Mouse (Mus musculus) midbrain, embryonic 10.5 days (tissue): ENCODE results near the gene Dguok. TPM values are rescaled to one million over a fixed set of nuclear protein-coding genes. Genes with fewer than 3 reads are reported as not detected.
A peak's percentile ranks its signal among the peaks of the same experiment; 100 is the strongest.

ENCODE experiments used
- DNase-seq: peaks from one replicate; pipeline ENCODE4 v3.0.0-alpha.2; 2017; ENCODE audit warnings: low spot score
- H3K27ac ChIP-seq: fragments of 300-500 bp; sonication (generic); replicated peaks from 2 replicates; pipeline ENCODE4 v1.5.1; 2016; ENCODE audit warnings: mild to moderate bottlenecking
- H3K27me3 ChIP-seq: fragments of 300-500 bp; sonication (generic); 2 replicates; pipeline ENCODE4 v1.6.1; 2016; ENCODE audit warnings: low read depth, mild to moderate bottlenecking; ENCODE audit not compliant: poor library complexity, severe bottlenecking
- H3K36me3 ChIP-seq: fragments of 300-500 bp; sonication (generic); 2 replicates; pipeline ENCODE4 v1.6.1; 2016; ENCODE audit warnings: mild to moderate bottlenecking, moderate library complexity
- H3K4me1 ChIP-seq: fragments of 300-500 bp; sonication (generic); 2 replicates; pipeline ENCODE4 v1.6.1; 2016
- H3K4me3 ChIP-seq: fragments of 300-500 bp; sonication (generic); 2 replicates; pipeline ENCODE4 v1.5.1; 2016; ENCODE audit warnings: mild to moderate bottlenecking, moderate library complexity
- H3K9me3 ChIP-seq: fragments of 300-500 bp; sonication (generic); replicated peaks from 2 replicates; pipeline ENCODE4 v1.6.1; 2016; ENCODE audit warnings: mild to moderate bottlenecking
- WGBS: fragments of 180-500 bp; shearing (Covaris S2); methylation state at CpG from one replicate; pipeline ENCODE4 v1.1.7; 2016; 5-methylcytosine and 5-hydroxymethylcytosine counted together
- polyA plus RNA-seq: library from polyadenylated mRNA; unstranded; fragments of >200 nt; fragmentation: Nextera tagmentation; extraction: Ambion mirVana; gene quantifications from 2 replicates; pipeline ENCODE4 v1.2.1, GENCODE M21; 2016

Gene Dguok
- polyA plus RNA-seq, 1 experiment from 2014 or later, result 60.3 TPM

GRCm38 (mm10) chr6:83515172-83515571 is 8.4 kb upstream of the Dguok start:
- 81% methylated on average over 3 of the region's 3 CpGs for WGBS
- Histone ChIP-seq H3K36me3 (no peaks in the 10 kb centered on the region), H3K4me1 (no peaks in the 10 kb centered on the region), H3K4me3 (no peak overlapping the region), H3K9me3 (no peaks in the 10 kb centered on the region), H3K27me3 (no peaks in the 10 kb centered on the region), H3K27ac (no peak overlapping the region)
- no peak for DNase-seq

- Histone ChIP-seq H3K27ac (no peak overlapping the region), H3K27me3 (no peaks in the 10 kb centered on the region), H3K36me3 (no peaks in the 10 kb centered on the region), H3K9me3 (no peaks in the 10 kb centered on the region), H3K4me1 (peaks cover 3% of the 10 kb centered on the region), H3K4me3 (no peak overlapping the region)
- DNase-seq, result peak; percentile 40
- WGBS, result 48% methylated on average over 1 of the region's 1 CpGs
Measured at GRCm38 (mm10) chr6:83512495-83512894, 5.7 kb upstream of the Dguok start.

GRCm38 (mm10) chr6:83510210-83510609 is 3.4 kb upstream of the Dguok start:
- H3K9me3 ChIP-seq, result no peaks in the 10 kb centered on the region
- peaks cover 18% of the 10 kb centered on the region for H3K4me1 ChIP-seq
- H3K36me3 ChIP-seq, result no peaks in the 10 kb centered on the region
- no peak overlapping the region for H3K4me3 ChIP-seq
- DNase-seq, result no peak
- H3K27me3 ChIP-seq, result no peaks in the 10 kb centered on the region
- no peak overlapping the region for H3K27ac ChIP-seq
- WGBS, result 68% methylated on average over 2 of the region's 2 CpGs

GRCm38 (mm10) chr6:83509442-83509841 is 2.7 kb upstream of the Dguok start:
- no peak overlapping the region for H3K4me3 ChIP-seq
- no peaks in the 10 kb centered on the region for H3K36me3 ChIP-seq
- no peaks in the 10 kb centered on the region for H3K27me3 ChIP-seq
- H3K4me1 ChIP-seq, result peaks cover 20% of the 10 kb centered on the region
- H3K9me3 ChIP-seq, result no peaks in the 10 kb centered on the region
- WGBS, result 52% methylated on average over 8 of the region's 8 CpGs
- no peak for DNase-seq
- H3K27ac ChIP-seq, result no peak overlapping the region

- peaks cover 20% of the 10 kb centered on the region for H3K4me1 ChIP-seq
- peak overlapping the region; percentile 78 for H3K4me3 ChIP-seq
- no peak for DNase-seq
- H3K9me3 ChIP-seq, result no peaks in the 10 kb centered on the region
- H3K27ac ChIP-seq, result peak overlapping the region; percentile 89
- H3K27me3 ChIP-seq, result no peaks in the 10 kb centered on the region
- 0 out of 2 replicates have a peak, but pooled peaks cover 3% of the 10 kb centered on the region for H3K36me3 ChIP-seq
- 36% methylated on average over 6 of the region's 6 CpGs for WGBS
Measured at GRCm38 (mm10) chr6:83507168-83507546, 388 bp upstream of the Dguok start.

- peaks cover 4% of the 10 kb centered on the region for H3K36me3 ChIP-seq
- H3K9me3 ChIP-seq, result no peaks in the 10 kb centered on the region; the same call in 1 of the 2 replicates
- H3K4me3 ChIP-seq, result peak overlapping the region; percentile 78
- peaks cover 20% of the 10 kb centered on the region for H3K4me1 ChIP-seq
- 88% methylated on average over 4 of the region's 4 CpGs for WGBS
- H3K27ac ChIP-seq, result no peak overlapping the region
- DNase-seq, result no peak
- no peaks in the 10 kb centered on the region for H3K27me3 ChIP-seq
Measured at GRCm38 (mm10) chr6:83505554-83505953, 1.2 kb downstream of the Dguok start.

GRCm38 (mm10) chr6:83503361-83503760 is 3.4 kb downstream of the Dguok start:
- Histone ChIP-seq H3K4me3 (no peak overlapping the region), H3K27ac (no peak overlapping the region)
- WGBS, result 91% methylated on average over 3 of the region's 3 CpGs

GRCm38 (mm10) chr6:83502656-83503055 is 4.1 kb downstream of the Dguok start:
- Histone ChIP-seq H3K27me3 (no peaks in the 10 kb centered on the region), H3K4me1 (peaks cover 18% of the 10 kb centered on the region), H3K4me3 (no peak overlapping the region), H3K27ac (no peak overlapping the region), H3K36me3 (peaks cover 22% of the 10 kb centered on the region), H3K9me3 (no peaks in the 10 kb centered on the region; the same call in 1 of the 2 replicates)
- no peak for DNase-seq
- 79% methylated on average over 3 of the region's 3 CpGs for whole genome bisulfite sequencing

More at GRCm38 (mm10) chr6:83503361-83503760, 3.4 kb downstream of the Dguok start:
- no peaks in the 10 kb centered on the region; the same call in 1 of the 2 replicates for H3K9me3 ChIP-seq
- no peak for DNase-seq
- H3K4me1 ChIP-seq, result peaks cover 20% of the 10 kb centered on the region
- no peaks in the 10 kb centered on the region for H3K27me3 ChIP-seq
- H3K36me3 ChIP-seq, result peaks cover 17% of the 10 kb centered on the region

- H3K4me1 ChIP-seq, result peaks cover 11% of the 10 kb centered on the region
- no peak overlapping the region for H3K27ac ChIP-seq
- H3K36me3 ChIP-seq, result peaks cover 26% of the 10 kb centered on the region
- WGBS, result 66% methylated on average over 9 of the region's 9 CpGs
- H3K4me3 ChIP-seq, result no peak overlapping the region
- no peaks in the 10 kb centered on the region; the same call in 1 of the 2 replicates for H3K9me3 ChIP-seq
- no peak for DNase-seq
- H3K27me3 ChIP-seq, result no peaks in the 10 kb centered on the region
Measured at GRCm38 (mm10) chr6:83501524-83502310, 5.1 kb downstream of the Dguok start.

GRCm38 (mm10) chr6:83500462-83500861 is 6.3 kb downstream of the Dguok start:
- H3K27ac ChIP-seq, result no peak overlapping the region
- H3K4me1 ChIP-seq, result peaks cover 5% of the 10 kb centered on the region
- H3K27me3 ChIP-seq, result no peaks in the 10 kb centered on the region
- H3K9me3 ChIP-seq, result no peaks in the 10 kb centered on the region; the same call in 1 of the 2 replicates
- WGBS, result 56% methylated on average over 3 of the region's 3 CpGs
- peaks cover 36% of the 10 kb centered on the region for H3K36me3 ChIP-seq
- no peak overlapping the region for H3K4me3 ChIP-seq
- no peak for DNase-seq

- no peak for DNase-seq
- Histone ChIP-seq H3K9me3 (no peaks in the 10 kb centered on the region; the same call in 1 of the 2 replicates), H3K4me1 (no peaks in the 10 kb centered on the region), H3K27ac (no peak overlapping the region), H3K27me3 (no peaks in the 10 kb centered on the region), H3K36me3 (peaks cover 47% of the 10 kb centered on the region), H3K4me3 (no peak overlapping the region)
- WGBS, result 93% methylated on average over 10 of the region's 10 CpGs
Measured at GRCm38 (mm10) chr6:83499078-83499477, 7.7 kb downstream of the Dguok start.

GRCm38 (mm10) chr6:83496753-83497710 is 9.7 kb downstream of the Dguok start:
- Histone ChIP-seq H3K4me3 (no peak overlapping the region), H3K36me3 (peaks cover 57% of the 10 kb centered on the region), H3K27ac (no peak overlapping the region), H3K9me3 (no peaks in the 10 kb centered on the region; the same call in 1 of the 2 replicates), H3K27me3 (no peaks in the 10 kb centered on the region), H3K4me1 (no peaks in the 10 kb centered on the region)
- no peak for DNase-seq
- WGBS, result 90% methylated on average over 22 of the region's 22 CpGs
